Comparison of ENCODE assay signal across 20 mouse cellular contexts in genomic region chr3:79411666-79412065, GRCm38 (mm10).
DNase-seq lines count a peak whose midpoint lies in the region; ATAC-seq and TF ChIP-seq lines count a peak whose summit lies in the region.
"Had no signal": no experiment of that assay in that cellular context is flagged by ENCODE, and none has a peak within 500 bp of the region (broad histone marks: within the 10 kb centered on the region; RNA-seq: fewer than 3 reads in every experiment).

No protein-coding gene starts in this region.

- no peaks in the 10 kb centered on the region for H3K9me3 ChIP-seq in forebrain, embryonic 16.5 days (ENCODE audit: control insufficient read depth, low read length)
- no peaks in the 10 kb centered on the region for H3K9me3 ChIP-seq in forebrain, embryonic 10.5 days
- H3K9me3 ChIP-seq in lung, embryonic 14.5 days (ENCODE audit: low read depth, low read length), result no peaks in the 10 kb centered on the region
- H3K9me3 ChIP-seq in embryonic facial prominence, embryonic 10.5 days, result no peaks in the 10 kb centered on the region
- H3K9me3 ChIP-seq in intestine, postnatal 0 days (ENCODE audit: control insufficient read depth), result no peaks in the 10 kb centered on the region
- H3K9me3 ChIP-seq: embryonic facial prominence, embryonic 15.5 days; heart, embryonic 15.5 days; hindbrain, embryonic 10.5 days; intestine, embryonic 15.5 days had no signal

- no peaks in the 10 kb centered on the region for H3K36me3 ChIP-seq in forebrain, embryonic 16.5 days (ENCODE audit: control insufficient read depth, insufficient read depth)
- H3K36me3 ChIP-seq in forebrain, embryonic 10.5 days (replicated peaks), result no peaks in the 10 kb centered on the region
- H3K36me3 ChIP-seq in lung, embryonic 14.5 days (ENCODE audit: insufficient read depth), result no peaks in the 10 kb centered on the region
- H3K36me3 ChIP-seq in embryonic facial prominence, embryonic 10.5 days (replicated peaks), result no peaks in the 10 kb centered on the region
- H3K36me3 ChIP-seq in intestine, postnatal 0 days (ENCODE audit: control insufficient read depth, insufficient read depth), result no peaks in the 10 kb centered on the region
- H3K36me3 ChIP-seq: embryonic facial prominence, embryonic 15.5 days; heart, embryonic 15.5 days; hindbrain, embryonic 10.5 days; intestine, embryonic 15.5 days had no signal

- no peak overlapping the region for H3K4me2 ChIP-seq in forebrain, embryonic 16.5 days (ENCODE audit: low read length)
- H3K4me2 ChIP-seq in lung, embryonic 14.5 days, result no peak overlapping the region
- H3K4me2 ChIP-seq in intestine, postnatal 0 days (replicated peaks; ENCODE audit: low read depth), result no peak overlapping the region
- H3K4me2 ChIP-seq: embryonic facial prominence, embryonic 15.5 days; heart, embryonic 11.5 days; heart, embryonic 15.5 days; hindbrain, embryonic 14.5 days; intestine, embryonic 15.5 days had no signal

- H3K4me1 ChIP-seq in forebrain, embryonic 16.5 days (replicated peaks; ENCODE audit: control insufficient read depth, insufficient read depth, low read length), result peaks cover 6% of the 10 kb centered on the region
- peaks cover 55% of the 10 kb centered on the region for H3K4me1 ChIP-seq in forebrain, embryonic 10.5 days
- no peaks in the 10 kb centered on the region for H3K4me1 ChIP-seq in lung, embryonic 14.5 days (ENCODE audit: insufficient read depth)
- peaks cover 48% of the 10 kb centered on the region for H3K4me1 ChIP-seq in embryonic facial prominence, embryonic 10.5 days
- H3K4me1 ChIP-seq in intestine, postnatal 0 days (replicated peaks; ENCODE audit: control insufficient read depth, insufficient read depth, low read length), result no peaks in the 10 kb centered on the region
- H3K4me1 ChIP-seq: intestine, embryonic 15.5 days had no signal

- ATAC-seq in forebrain, embryonic 16.5 days, result peak; percentile 27; the same call in 1 of the 2 replicates
- no peak for ATAC-seq in lung, embryonic 14.5 days (ENCODE audit: insufficient read depth)
- ATAC-seq in intestine, postnatal 0 days, result no peak
- ATAC-seq: intestine, embryonic 15.5 days had no signal

- no peak for TF ChIP-seq CTCF in lung, embryonic 14.5 days (IDR thresholded peaks at IDR 0.05; ENCODE audit: low read depth)
- no peak for TF ChIP-seq CTCF in intestine, postnatal 0 days (IDR thresholded peaks at IDR 0.05; ENCODE audit: low read depth)

- H3K27ac ChIP-seq in forebrain, embryonic 16.5 days (ENCODE audit: low read length), result no peak overlapping the region
- no peak overlapping the region for H3K27ac ChIP-seq in forebrain, embryonic 10.5 days
- no peak overlapping the region for H3K27ac ChIP-seq in lung, embryonic 14.5 days (ENCODE audit: low read depth)
- 0 out of 2 replicates have a peak overlapping the region, but pooled peaks have one; percentile 19 for H3K27ac ChIP-seq in embryonic facial prominence, embryonic 10.5 days (replicated peaks)
- H3K27ac ChIP-seq in intestine, postnatal 0 days (ENCODE audit: low read depth, low read length), result no peak overlapping the region
- H3K27ac ChIP-seq: embryonic facial prominence, embryonic 15.5 days; heart, adult 2 months; heart, embryonic 15.5 days; hindbrain, embryonic 10.5 days; hindbrain, embryonic 14.5 days; intestine, embryonic 15.5 days had no signal

- H3K27me3 ChIP-seq in forebrain, embryonic 16.5 days (replicated peaks; ENCODE audit: control insufficient read depth, insufficient read depth, low read length), result no peaks in the 10 kb centered on the region
- no peaks in the 10 kb centered on the region for H3K27me3 ChIP-seq in forebrain, embryonic 10.5 days (ENCODE audit: poor library complexity, severe bottlenecking)
- H3K27me3 ChIP-seq in lung, embryonic 14.5 days (ENCODE audit: insufficient read depth, low read length), result no peaks in the 10 kb centered on the region
- H3K27me3 ChIP-seq in embryonic facial prominence, embryonic 10.5 days (replicated peaks; ENCODE audit: low read depth, poor library complexity, severe bottlenecking), result no peaks in the 10 kb centered on the region
- H3K27me3 ChIP-seq in intestine, postnatal 0 days (replicated peaks; ENCODE audit: control insufficient read depth, insufficient read depth, low read length), result no peaks in the 10 kb centered on the region
- H3K27me3 ChIP-seq: CH12.LX; embryonic facial prominence, embryonic 15.5 days; heart, embryonic 15.5 days; intestine, embryonic 15.5 days had no signal

- DNase-seq in forebrain, embryonic 10.5 days (ENCODE audit: extremely low spot score, low spot score), result no peak
- peak; percentile 8 for DNase-seq in lung, embryonic 14.5 days
- no peak for DNase-seq in lung, postnatal 25 days (ENCODE audit: low spot score)
- no peak for DNase-seq in embryonic facial prominence, embryonic 10.5 days (ENCODE audit: low spot score)
- DNase-seq: adrenal gland, adult 8-10 months; cerebellum, adult 11 months; cerebellum, adult 8-10 months; cerebellum, postnatal 14 days; gastrocnemius, postnatal 10 days; heart, adult 2 months had no signal

- no peak overlapping the region for H3K9ac ChIP-seq in forebrain, embryonic 16.5 days (replicated peaks; ENCODE audit: low read depth, low read length)
- no peak overlapping the region for H3K9ac ChIP-seq in lung, embryonic 14.5 days
- H3K9ac ChIP-seq in intestine, postnatal 0 days (ENCODE audit: low read depth, low read length), result no peak overlapping the region
- H3K9ac ChIP-seq: embryonic facial prominence, embryonic 15.5 days; heart, embryonic 15.5 days; hindbrain, embryonic 14.5 days; intestine, embryonic 15.5 days had no signal

- WGBS in forebrain, embryonic 16.5 days, result 48% methylated on average over 2 of the region's 2 CpGs
- 64% methylated on average over 2 of the region's 2 CpGs for WGBS in forebrain, embryonic 10.5 days
- WGBS in lung, embryonic 14.5 days, result 32% methylated on average over 2 of the region's 2 CpGs
- WGBS in embryonic facial prominence, embryonic 10.5 days, result 50% methylated on average over 2 of the region's 2 CpGs
- 38% methylated on average over 2 of the region's 2 CpGs for WGBS in intestine, postnatal 0 days

- no peak overlapping the region for H3K4me3 ChIP-seq in forebrain, embryonic 16.5 days (replicated peaks; ENCODE audit: low read length)
- no peak overlapping the region for H3K4me3 ChIP-seq in forebrain, embryonic 10.5 days
- no peak overlapping the region for H3K4me3 ChIP-seq in lung, embryonic 14.5 days (ENCODE audit: low read depth, low read length)
- H3K4me3 ChIP-seq in embryonic facial prominence, embryonic 10.5 days, result no peak overlapping the region
- H3K4me3 ChIP-seq in intestine, postnatal 0 days (ENCODE audit: low read depth, low read length), result no peak overlapping the region
- H3K4me3 ChIP-seq: embryonic facial prominence, embryonic 15.5 days; erythroblast, embryonic 14.5 days; heart, adult 2 months; heart, embryonic 15.5 days; hindbrain, embryonic 10.5 days; intestine, embryonic 15.5 days had no signal
